Mouse (Mus musculus) telencephalon, adult 2 months (tissue): Measurements from ENCODE around the gene Fam131c.

Experiments
- DNase-seq: peaks from one replicate; pipeline ENCODE4 v3.0.0-alpha.2; 2011; ENCODE audit warnings: low read depth, low spot score

The Fam131c gene

DNA sequence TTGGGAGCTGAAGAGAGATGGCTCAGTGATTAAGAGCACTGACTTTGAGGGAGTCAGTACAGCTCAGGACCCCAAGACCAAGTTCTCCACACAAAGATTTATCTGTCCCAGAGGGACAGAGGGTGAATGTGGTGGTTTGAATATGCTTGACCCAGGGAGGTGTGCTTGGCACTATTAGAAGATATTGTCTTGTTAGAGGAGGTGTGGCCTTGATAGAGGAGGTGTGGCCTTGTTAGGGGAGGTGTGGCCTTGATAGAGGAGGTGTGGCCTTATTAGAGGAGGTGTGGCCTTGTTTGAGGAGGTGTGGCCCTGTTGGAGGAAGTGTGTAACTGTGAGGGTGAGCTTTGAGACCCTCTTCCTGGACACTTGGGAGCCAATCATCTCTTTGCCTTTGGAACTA is 10.2 kb upstream of the Fam131c start:
- no peak for DNase-seq

- no peak for DNase-seq
Observed at GRCm38 (mm10) chr4:141359222-141359621, 8.8 kb upstream of the Fam131c start.

GRCm38 (mm10) chr4:141360846-141361245 is 7.2 kb upstream of the Fam131c start:
- DNase-seq, result no peak

DNA sequence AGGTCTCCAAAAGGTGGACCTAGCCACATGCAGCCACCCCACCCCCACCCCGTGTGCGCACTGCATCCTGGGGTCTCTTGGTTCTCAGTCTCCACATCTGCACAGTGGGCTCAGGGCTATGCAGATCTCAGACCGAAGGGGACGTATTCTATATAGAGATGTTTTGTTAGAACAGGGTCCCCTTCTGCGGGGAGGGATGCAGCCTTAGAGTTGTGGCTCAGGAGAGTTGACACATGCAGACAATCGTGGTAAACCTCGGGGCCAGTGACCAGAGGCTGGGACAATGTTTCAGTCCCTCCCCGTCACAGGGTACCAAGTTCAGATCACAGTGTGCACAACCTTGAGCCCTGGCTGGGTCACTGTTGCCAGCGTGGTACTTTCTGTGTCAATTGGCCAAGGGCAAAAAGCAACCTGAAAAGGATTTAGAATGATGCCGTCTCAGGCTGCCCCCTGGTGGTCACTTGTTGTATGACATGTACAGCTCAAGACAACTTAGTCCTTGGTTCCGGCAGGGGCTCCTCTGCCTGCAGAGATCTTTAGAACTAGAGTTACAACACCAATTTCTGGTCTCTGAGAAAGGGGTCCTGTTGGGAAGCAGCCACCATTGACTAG is 5.0 kb upstream of the Fam131c start:
- DNase-seq, result peak; percentile 50

GRCm38 (mm10) chr4:141365126-141365525 is 2.9 kb upstream of the Fam131c start:
- DNase-seq, result no peak

- DNase-seq, result no peak
Observed at GRCm38 (mm10) chr4:141365876-141366275, 2.1 kb upstream of the Fam131c start.

DNA sequence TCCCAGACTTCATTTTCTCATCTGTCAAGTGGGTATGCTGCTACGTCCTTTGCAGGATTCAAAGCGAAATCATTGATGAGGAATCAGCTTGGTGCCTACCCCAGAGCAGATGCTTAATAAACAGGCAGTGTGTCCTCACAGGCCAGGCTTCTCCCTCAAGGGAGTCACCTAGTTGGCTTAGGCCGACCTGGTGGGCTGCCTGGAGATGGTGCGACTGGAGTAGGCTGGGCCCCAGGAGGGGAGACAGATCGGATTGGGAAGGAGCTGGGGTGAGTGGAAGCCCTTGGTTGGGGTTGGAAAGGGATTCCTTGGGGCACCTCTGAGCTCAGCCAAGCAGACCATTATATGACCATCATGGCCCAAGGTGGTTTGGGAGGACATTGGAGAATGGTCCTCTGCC is 4.4 kb downstream of the Fam131c start:
- DNase-seq, result no peak

DNA sequence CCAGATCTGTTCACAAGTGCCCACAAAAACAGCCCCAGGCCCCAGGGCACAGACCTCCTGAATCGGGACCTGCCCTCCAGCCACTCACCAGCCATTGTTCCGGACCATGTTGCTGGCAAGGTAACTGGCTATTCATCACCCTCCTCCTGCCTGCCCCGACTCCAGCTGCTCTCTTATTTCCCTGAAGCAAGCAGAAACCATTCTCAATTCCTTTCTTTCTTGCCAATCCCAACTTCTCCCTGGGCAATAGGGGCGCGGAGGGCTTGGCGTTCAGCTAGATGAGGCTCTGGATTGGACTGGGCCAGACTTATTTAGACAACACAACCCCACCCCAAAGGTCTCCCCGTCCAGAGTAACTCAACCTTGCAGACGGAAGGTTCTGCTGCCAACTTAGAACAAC is 11.7 kb downstream of the Fam131c start:
- DNase-seq, result no peak

DNA sequence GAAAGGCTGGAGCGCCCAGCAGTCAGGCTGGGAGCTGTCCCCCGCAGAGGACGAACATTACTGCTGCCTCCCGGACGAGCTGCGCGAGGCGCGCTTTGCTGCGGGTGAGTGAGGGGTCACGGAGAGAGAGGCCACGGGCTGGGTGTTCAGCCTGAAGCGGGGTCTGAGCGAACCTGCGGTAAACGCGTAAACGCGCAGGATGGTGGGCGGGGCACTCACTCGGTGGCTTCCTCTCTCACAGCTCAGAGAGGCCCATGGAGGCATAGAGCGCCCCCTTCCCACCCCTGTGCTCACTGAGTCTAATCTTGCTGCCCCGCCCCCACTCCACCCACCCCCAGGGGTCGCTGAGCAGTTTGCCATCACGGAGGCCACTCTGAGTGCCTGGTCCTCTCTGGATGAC is 14.4 kb downstream of the Fam131c start:
- DNase-seq, result no peak

DNA sequence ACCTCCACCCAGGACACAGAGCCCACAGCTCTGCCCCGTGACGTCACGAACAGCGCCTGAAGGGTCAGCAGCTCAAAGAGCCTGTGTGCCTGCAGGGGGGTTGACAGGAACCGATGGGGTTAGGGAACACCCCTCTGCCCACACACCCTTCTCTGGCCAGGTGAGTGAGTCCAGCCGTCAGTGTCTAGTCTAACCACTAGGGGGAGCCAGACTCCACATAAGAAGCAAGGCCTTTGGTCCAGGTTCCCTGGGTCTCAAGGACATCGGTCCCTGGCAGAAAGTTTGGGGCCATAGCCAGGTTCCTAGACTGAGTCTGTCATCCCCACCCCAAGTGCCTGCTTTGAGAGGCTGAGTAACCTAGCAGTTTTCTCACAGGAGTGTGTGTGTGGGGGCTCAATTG is 17.3 kb downstream of the Fam131c start:
- DNase-seq, result no peak

GRCm38 (mm10) chr4:141386150-141386549 is 18.1 kb downstream of the Fam131c start:
- no peak for DNase-seq

DNA sequence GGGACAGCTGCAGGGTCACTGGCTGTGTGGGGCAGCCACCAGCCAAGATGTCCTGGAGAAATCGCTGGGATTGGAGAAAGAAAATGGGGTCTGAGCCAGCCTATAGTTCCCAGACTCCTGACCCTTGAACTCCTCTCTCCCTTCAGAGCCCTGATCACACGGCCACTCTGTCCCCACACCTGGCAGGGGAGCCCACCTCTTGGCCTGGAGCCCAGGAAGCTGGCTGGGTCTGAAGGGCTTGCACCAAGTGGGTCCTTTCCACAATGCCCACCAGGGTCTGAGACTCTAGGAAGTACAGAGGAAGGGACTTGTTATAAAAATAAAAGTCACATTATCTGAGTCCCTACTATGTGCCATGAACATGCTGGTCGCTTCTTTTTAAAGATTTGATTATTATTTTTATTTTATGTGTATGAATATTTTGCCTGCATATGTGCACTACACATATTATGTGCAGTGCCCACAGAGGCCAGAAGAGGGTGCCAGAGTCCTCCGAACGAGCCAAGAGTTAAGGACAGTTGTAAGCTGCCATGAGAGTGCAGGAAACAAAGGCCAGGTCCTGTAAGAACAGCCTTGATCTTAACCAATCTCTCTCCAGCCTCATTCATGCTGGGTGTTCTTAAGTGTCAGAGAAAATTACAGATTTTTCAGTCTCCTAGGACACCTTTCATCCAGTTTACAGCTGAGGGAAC is 19.2 kb downstream of the Fam131c start:
- DNase-seq, result peak; percentile 13

DNA sequence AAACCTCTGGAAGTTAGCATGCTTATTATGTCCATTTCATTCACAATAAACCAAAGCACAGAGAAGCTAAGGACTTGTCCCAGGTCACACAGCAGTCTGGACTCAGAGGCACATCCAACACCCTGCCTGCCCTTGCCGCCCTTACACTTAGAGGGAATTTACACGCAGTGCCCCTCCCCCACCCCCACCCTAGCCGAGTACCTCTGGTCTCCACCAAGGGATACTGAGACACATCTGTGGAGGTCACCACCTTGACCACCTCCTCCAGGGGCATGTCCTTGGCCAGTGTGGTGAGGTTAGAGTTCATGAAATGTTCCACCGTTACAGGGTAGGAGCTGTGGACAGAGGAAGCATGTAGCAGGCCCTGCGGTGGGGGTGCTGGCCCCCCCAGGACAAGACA is 19.9 kb downstream of the Fam131c start:
- DNase-seq, result no peak

GRCm38 (mm10) chr4:141389366-141390150 is 21.5 kb downstream of the Fam131c start:
- no peak for DNase-seq

DNA sequence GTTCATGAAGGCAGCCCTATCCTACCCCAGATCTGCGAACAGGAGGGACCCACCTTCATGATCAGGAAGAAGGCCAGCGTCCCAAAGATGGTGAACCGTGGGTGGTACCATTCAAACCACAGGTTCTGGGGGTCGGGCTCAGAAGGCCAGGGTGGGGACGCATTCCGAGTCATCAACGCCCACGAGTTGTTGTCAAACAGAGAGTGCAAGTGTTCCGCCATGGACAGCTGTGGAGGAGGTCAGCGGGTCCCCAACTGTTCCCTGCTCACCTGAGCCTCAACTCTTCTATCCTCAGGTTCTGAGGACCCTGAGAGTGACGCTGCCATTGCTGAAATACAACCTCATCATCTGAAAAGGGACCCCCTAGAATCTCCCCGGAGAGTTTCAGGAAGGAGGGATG is 23.3 kb downstream of the Fam131c start:
- no peak for DNase-seq

DNA sequence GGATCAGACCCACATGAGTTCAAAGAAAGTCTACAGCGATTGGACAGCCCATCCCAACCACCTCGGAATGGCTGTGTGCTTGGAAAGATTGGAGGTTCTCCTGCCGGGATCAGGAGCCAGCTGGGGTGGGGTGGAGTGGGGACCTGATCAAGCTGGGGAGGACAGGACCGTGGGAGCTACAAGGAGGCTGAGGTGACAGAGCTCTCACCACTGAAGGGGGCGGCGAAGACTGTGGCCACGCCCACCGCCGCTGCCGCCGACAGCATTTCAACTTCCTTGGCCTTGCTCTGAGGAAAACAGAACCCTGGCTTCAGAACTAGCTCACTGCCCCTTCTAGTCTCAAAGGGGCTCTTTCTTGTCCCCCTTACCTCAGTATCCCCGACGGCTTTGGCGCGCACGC is 26.7 kb downstream of the Fam131c start:
- no peak for DNase-seq

DNA sequence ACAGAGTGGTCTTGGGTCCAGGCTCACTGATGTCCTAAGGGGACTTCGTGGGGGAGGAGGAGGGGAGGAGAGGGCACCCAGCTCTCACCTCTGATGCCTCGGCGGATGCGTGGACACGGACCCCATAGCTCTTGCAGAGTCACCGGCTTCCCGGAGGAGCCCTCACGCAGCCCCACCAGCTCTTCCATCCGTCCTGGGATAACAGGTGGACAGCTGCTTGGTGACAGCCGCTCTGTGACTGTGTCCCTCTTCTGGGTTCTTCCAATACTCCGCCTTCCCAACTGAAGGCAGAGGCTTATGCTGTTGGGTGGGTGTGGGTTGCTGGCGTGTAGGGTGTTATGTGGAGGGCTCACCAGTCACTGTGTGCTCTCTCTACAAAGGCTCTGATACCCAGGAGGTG is 29.8 kb downstream of the Fam131c start:
- no peak for DNase-seq

DNA sequence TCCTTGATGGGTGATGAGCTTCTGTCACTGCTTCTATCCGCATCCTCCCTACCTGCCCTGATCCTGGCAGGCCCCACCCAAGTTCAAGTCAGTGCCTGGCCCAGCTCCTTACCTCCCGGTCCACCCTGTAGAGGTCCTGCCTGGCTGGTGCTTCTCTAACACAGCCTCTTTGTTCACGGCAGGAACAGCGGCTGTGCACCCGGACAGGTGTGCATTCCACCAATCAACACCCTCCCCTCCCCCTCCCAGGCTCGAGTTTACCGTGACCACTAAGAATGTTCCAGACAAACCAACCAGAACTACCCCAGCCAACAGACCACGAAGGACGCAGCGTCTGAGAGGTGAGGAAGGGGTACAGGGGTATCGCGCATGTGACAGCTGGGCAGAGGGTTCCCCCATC is 30.5 kb downstream of the Fam131c start, which contains the start of gene Clcnka:
Gene Clcnka (minus strand): TSS at position 180 of the 400 bp plus-strand sequence.
- DNase-seq, result no peak

DNA sequence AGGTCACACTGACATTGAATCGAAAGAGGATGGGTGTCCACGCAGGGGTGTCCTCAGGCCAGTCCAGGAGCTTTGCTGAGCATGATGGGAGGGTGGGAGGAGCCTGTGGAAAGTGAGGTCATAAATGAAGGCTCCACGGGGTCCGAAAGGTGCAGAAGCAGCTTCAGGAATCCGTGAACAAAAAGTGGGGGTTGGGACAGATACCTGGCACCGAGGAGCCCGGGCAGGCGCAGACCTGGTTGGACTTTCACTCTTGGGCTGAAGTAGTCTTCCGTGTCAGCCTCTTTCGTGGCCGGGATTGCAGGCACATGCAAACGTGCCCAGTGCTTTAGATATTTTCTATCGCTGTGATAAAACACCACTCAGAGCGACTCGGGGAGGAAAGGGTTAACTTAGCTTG is 32.2 kb downstream of the Fam131c start:
- DNase-seq, result no peak

DNA sequence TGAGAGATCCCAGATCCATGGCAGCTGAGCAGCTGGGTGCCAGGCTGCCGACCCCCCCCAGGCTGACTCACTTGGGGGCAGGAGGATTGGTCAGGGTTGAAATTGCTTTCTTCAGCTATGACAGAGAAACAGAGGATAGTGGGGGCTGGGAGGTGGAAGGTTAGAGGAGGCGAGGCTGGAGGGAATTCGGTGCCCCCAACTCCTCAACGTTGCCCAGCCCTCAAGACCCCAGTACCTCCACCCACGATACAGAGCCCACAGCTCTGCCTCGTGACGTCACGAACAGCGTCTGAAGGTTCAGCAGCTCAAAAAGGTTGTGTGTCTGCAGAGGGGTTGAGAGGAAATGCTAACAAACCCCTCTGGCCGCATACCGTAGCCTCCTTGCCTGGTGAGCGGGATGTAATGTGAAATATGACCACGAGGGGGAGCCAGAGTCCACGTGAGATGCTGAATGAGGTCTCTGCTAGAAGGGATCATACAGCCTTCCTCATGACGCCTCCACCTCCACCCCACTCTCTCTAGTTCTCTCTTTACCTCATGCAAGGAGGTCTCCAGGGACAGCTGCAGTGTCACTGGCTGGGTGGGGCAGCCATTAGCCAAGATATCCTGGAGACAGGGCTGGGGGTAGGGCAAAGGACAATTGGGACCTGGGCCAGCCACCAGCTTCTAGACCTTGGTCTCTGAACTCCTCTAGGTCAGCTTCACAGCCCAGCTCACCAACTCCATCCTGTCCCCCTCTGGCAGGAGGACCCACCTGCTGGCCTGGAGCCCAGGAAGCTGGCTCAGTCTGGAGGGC is 36.7 kb downstream of the Fam131c start:
- peak; percentile 45 for DNase-seq

DNA sequence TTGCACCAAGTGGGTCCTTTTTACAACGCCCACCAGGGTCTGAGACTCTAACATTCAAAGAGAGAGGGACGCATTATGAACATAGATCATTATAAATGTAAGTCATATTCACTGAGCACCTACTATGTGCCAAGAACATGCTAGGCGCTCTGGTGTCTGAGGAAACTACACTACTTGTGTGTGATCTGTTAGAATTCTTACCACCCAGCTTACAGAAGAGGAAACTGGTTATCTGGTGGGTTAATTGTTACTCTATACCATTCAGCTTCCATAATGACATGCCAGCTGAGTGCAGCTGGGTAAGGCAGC is 37.2 kb downstream of the Fam131c start:
- no peak for DNase-seq
